17 mouse cellular contexts compared by ENCODE assay signal in the genomic region with DNA sequence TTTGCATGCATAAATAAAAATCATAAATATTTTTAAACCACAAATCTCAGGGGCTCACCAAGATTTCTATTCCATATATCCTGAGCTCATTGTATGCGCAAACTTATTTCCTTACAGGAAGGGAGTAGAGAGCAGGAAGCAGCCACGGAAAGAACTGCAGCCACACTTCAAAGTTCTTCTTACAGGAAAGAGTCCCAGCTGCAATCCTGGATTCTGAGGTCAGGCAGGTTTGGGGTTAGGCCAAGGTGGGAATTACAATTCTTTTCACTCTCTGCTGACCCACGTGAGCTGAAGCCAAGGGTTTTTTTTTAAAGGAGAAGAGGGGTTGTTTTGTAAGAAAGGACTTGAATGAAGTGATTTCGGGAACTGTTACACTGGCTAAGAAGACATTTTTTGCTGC. TPM values are rescaled to one million over a fixed set of nuclear protein-coding genes. Genes with fewer than 3 reads are reported as not detected.
DNase-seq lines count a peak whose midpoint lies in the region; ATAC-seq and TF ChIP-seq lines count a peak whose summit lies in the region.
"Had no signal": no experiment of that assay in that cellular context is flagged by ENCODE, and none has a peak within 500 bp of the region (broad histone marks: within the 10 kb centered on the region; RNA-seq: fewer than 3 reads in every experiment).

No protein-coding gene starts in this region.

- H3K9me3 ChIP-seq in heart, postnatal 0 days (replicated peaks; ENCODE audit: control insufficient read depth, low read length): no peaks in the 10 kb centered on the region
- no peaks in the 10 kb centered on the region for H3K9me3 ChIP-seq in forebrain, embryonic 12.5 days
- H3K9me3 ChIP-seq: hindbrain, embryonic 10.5 days; limb, embryonic 12.5 days; midbrain, embryonic 15.5 days; neural tube, embryonic 13.5 days had no signal

- intact Hi-C loops in gastrocnemius, adult 2 months (cut with DNase I): no loop called here

- TF ChIP-seq EP300 in heart, postnatal 0 days (IDR thresholded peaks at IDR 0.05; ENCODE audit: low read depth): no peak

- no peaks in the 10 kb centered on the region for H3K36me3 ChIP-seq in heart, postnatal 0 days (replicated peaks; ENCODE audit: control insufficient read depth, insufficient read depth, low read length)
- no peaks in the 10 kb centered on the region for H3K36me3 ChIP-seq in forebrain, embryonic 12.5 days (replicated peaks)
- H3K36me3 ChIP-seq: hindbrain, embryonic 10.5 days; limb, embryonic 12.5 days; midbrain, embryonic 15.5 days; neural tube, embryonic 13.5 days had no signal

- peak overlapping the region; percentile 36 for H3K4me2 ChIP-seq in heart, postnatal 0 days (ENCODE audit: low read depth, low read length)
- no peak overlapping the region for H3K4me2 ChIP-seq in forebrain, embryonic 12.5 days
- H3K4me2 ChIP-seq: limb, embryonic 12.5 days; midbrain, embryonic 15.5 days; neural tube, embryonic 13.5 days had no signal

- H3K9ac ChIP-seq in heart, postnatal 0 days (replicated peaks; ENCODE audit: low read depth, low read length): no peak overlapping the region
- H3K9ac ChIP-seq in forebrain, embryonic 12.5 days: no peak overlapping the region
- H3K9ac ChIP-seq: limb, embryonic 12.5 days; liver, postnatal 0 days; midbrain, embryonic 15.5 days; neural tube, embryonic 13.5 days had no signal

- H3K27ac ChIP-seq in gastrocnemius, adult 2 months: peak overlapping the region; percentile 31; the same call in 1 of the 2 replicates
- peak overlapping the region; percentile 57 for H3K27ac ChIP-seq in heart, postnatal 0 days (ENCODE audit: low read depth)
- no peak overlapping the region for H3K27ac ChIP-seq in forebrain, embryonic 12.5 days
- H3K27ac ChIP-seq: hindbrain, embryonic 10.5 days; limb, embryonic 12.5 days; midbrain, embryonic 15.5 days; neural tube, embryonic 13.5 days had no signal

- TF ChIP-seq CTCF in gastrocnemius, adult 2 months (IDR thresholded peaks at IDR 0.05): no peak
- TF ChIP-seq CTCF in heart, postnatal 0 days (IDR thresholded peaks at IDR 0.05; ENCODE audit: low read depth): no peak

- WGBS in heart, postnatal 0 days: 39% methylated on average over 4 of the region's 4 CpGs
- 49% methylated on average over 4 of the region's 4 CpGs for WGBS in forebrain, embryonic 12.5 days

- H3K4me3 ChIP-seq in gastrocnemius, adult 2 months: peak overlapping the region; percentile 19
- no peak overlapping the region for H3K4me3 ChIP-seq in heart, postnatal 0 days (ENCODE audit: low read depth, low read length)
- no peak overlapping the region for H3K4me3 ChIP-seq in forebrain, embryonic 12.5 days (replicated peaks)
- H3K4me3 ChIP-seq: hindbrain, embryonic 10.5 days; limb, embryonic 12.5 days; midbrain, embryonic 15.5 days; neural tube, embryonic 13.5 days had no signal

- no peak for DNase-seq in gastrocnemius, adult 2 months
- no peak for DNase-seq in gastrocnemius, adult 18-20 months (ENCODE audit: low spot score)
- peak; percentile 18 for DNase-seq in forelimb bud, embryonic 11.5 days (ENCODE audit: low read depth, low spot score)
- no peak for DNase-seq in heart, postnatal 0 days (ENCODE audit: low spot score)
- DNase-seq in kidney, postnatal 36 days: peak; percentile 36 to 48
- DNase-seq in cerebellum, adult 9-11 months: no peak
- DNase-seq: adrenal gland, postnatal 25 days; liver, postnatal 0 days; right cerebral cortex, adult 18-20 months had no signal

- H3K27me3 ChIP-seq in heart, postnatal 0 days (ENCODE audit: control insufficient read depth, insufficient read depth, low read length): no peaks in the 10 kb centered on the region
- H3K27me3 ChIP-seq in forebrain, embryonic 12.5 days: no peaks in the 10 kb centered on the region
- H3K27me3 ChIP-seq: midbrain, embryonic 15.5 days; neural tube, embryonic 13.5 days had no signal

- ATAC-seq in heart, postnatal 0 days (ENCODE audit: insufficient read depth, low read depth): peak; percentile 44; the same call in 1 of the 2 replicates
- ATAC-seq in forebrain, embryonic 12.5 days (ENCODE audit: low FRiP score): no peak
- no peak for ATAC-seq in granulocyte monocyte progenitor cell, adult 5-6 weeks (replicated peaks; ENCODE audit: poor library complexity, severe bottlenecking)
- ATAC-seq: liver, postnatal 0 days; midbrain, embryonic 15.5 days had no signal

- H3K4me1 ChIP-seq in heart, postnatal 0 days (ENCODE audit: control insufficient read depth, insufficient read depth): peaks cover 11% of the 10 kb centered on the region; the same call in 1 of the 2 replicates
- H3K4me1 ChIP-seq in forebrain, embryonic 12.5 days: peaks cover 2% of the 10 kb centered on the region; the same call in 1 of the 2 replicates
- H3K4me1 ChIP-seq: midbrain, embryonic 15.5 days; neural tube, embryonic 13.5 days had no signal

RNA-seq across cellular contexts. Expression of a gene that starts 49.9 kb away (rescaled TPM):
- total RNA-seq in gastrocnemius, adult 2 months (2021): not detected
- not detected for total RNA-seq in gastrocnemius, adult 18-20 months (2021)
- not detected in 2 replicates for total RNA-seq in heart, postnatal 0 days (2014; rRNA removed; ENCODE audit: low replicate concordance)
- 1.1 TPM in 1 of 2 replicates, not detected in the other for polyA plus RNA-seq in heart, postnatal 0 days (2015; fragmentation: Nextera tagmentation; extraction: Ambion mirVana)
- 7.5 and 9.8 TPM in 2 replicates for polyA plus RNA-seq in forebrain, embryonic 12.5 days (2016; fragmentation: Nextera tagmentation; extraction: Ambion mirVana)
- total RNA-seq in granulocyte monocyte progenitor cell, adult 5-6 weeks (2014; fragmentation: Nextera tagmentation): not detected in 2 replicates
- not detected in 2 replicates for total RNA-seq in granulocyte monocyte progenitor cell, adult 5-6 weeks (2017)
- total RNA-seq: common myeloid progenitor, adult 5-6 weeks had no signal
- polyA plus RNA-seq: limb, embryonic 12.5 days; liver, postnatal 0 days; spleen, adult 2 months had no signal

Comparison
In these comparisons a context has a peak if more than half of its experiments do, and no peak if none do; other contexts are left out.
1. DNase-seq: peak in forelimb bud, embryonic 11.5 days (single experiment) and kidney, postnatal 36 days (2 of 2); none in gastrocnemius, adult 2 months (single experiment), gastrocnemius, adult 18-20 months (single experiment), heart, postnatal 0 days (single experiment) and cerebellum, adult 9-11 months (single experiment).